Mouse (Mus musculus) embryonic fibroblast, embryonic 13.5 days (primary cell): ENCODE data around the gene Tmem116.
"Not testable (repeated sequence)": the region's sequence is repeated elsewhere in the genome, so short reads cannot be mapped to it uniquely, and the experiment has no call there.

Source experiments
- CTCF ChIP-seq: IDR thresholded peaks from 2 replicates; pipeline ENCODE4 v1.5.1; 2011; ENCODE audit warnings: mild to moderate bottlenecking, control low read depth, low read length, moderate library complexity, borderline replicate concordance; ENCODE audit not compliant: insufficient read depth
- POLR2A ChIP-seq: IDR thresholded peaks from 2 replicates; pipeline ENCODE4 v1.6.1; 2011; ENCODE audit warnings: low read depth, mild to moderate bottlenecking, control low read depth, low read length, moderate library complexity

- TF ChIP-seq CTCF, POLR2A: not testable (repeated sequence)
Measured at GRCm38 (mm10) chr5:121501424-121501996, 49.8 kb downstream of the Tmem116 start.
